24 mouse cellular contexts compared by ENCODE assay signal in the genomic region with DNA sequence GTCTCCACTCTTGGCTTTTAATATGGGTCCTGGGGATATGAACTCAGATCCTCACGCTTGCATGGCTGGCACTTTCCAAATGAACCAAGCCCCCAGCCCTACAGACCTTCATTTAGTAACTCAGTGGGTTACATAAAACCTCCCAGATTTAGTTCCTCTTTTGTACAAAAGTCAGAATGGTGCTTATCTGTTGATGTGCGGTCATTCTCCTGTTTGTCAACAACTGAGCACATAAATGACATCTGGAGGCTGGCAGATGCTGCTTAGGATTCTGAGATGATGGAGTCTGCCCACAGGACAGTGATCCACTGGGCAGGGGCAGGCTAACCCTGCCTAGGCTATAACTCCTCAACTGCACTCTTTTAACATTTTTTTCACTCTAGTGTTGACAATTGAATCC. TPM values are rescaled to one million over a fixed set of nuclear protein-coding genes. Genes with fewer than 3 reads are reported as not detected.
DNase-seq lines count a peak whose midpoint lies in the region; ATAC-seq lines count a peak whose summit lies in the region.
"Had no signal": no experiment of that assay in that cellular context is flagged by ENCODE, and none has a peak within 500 bp of the region (broad histone marks: within the 10 kb centered on the region; RNA-seq: fewer than 3 reads in every experiment).

No protein-coding gene starts in this region.

- peak; percentile 75 for DNase-seq in heart, adult 11 months
- DNase-seq in heart, postnatal 25 days (ENCODE audit: low spot score), result no peak
- DNase-seq in kidney, postnatal 10 days, result no peak
- DNase-seq: adrenal gland, postnatal 10 days; adrenal gland, postnatal 36 days; cerebellum, adult 18-20 months; cerebellum, adult 9-10 months; cerebellum, postnatal 14 days; embryo, embryonic 11 days; gastrocnemius, adult 2 months; gastrocnemius, postnatal 14 days; heart, adult 2 months; heart, postnatal 14 days had no signal

- ATAC-seq in common myeloid progenitor, adult 5-6 weeks (replicated peaks; ENCODE audit: low read depth, poor library complexity, severe bottlenecking), result peak; percentile 47; the same call in 1 of the 2 replicates
- peak; percentile 52 for ATAC-seq in megakaryocyte progenitor cell, adult 5-6 weeks (replicated peaks; ENCODE audit: poor library complexity)
- ATAC-seq in erythroid progenitor cell, adult 5-6 weeks (replicated peaks; ENCODE audit: low FRiP score, poor library complexity, severe bottlenecking), result no peak
- ATAC-seq: CD4-positive, CD25-positive, alpha-beta regulatory T cell, adult 4 months; forebrain, embryonic 13.5 days; forebrain, embryonic 16.5 days; intestine, postnatal 0 days; Patski had no signal

- intact Hi-C loops in heart, postnatal 25 days (cut with DNase I), result no loop called here

RNA-seq across cellular contexts. Expression of gene Olfr15, which starts 1.0 kb away (rescaled TPM):
- total RNA-seq in heart, postnatal 25 days (2021), result not detected
- total RNA-seq in common myeloid progenitor, adult 5-6 weeks (2017), result not detected in 2 replicates
- total RNA-seq in megakaryocyte progenitor cell, adult 5-6 weeks (2015), result not detected in 2 replicates
- not detected in 2 replicates for total RNA-seq in megakaryocyte progenitor cell, adult 5-6 weeks (2017)
- not detected in 2 replicates for total RNA-seq in erythroid progenitor cell, adult 5-6 weeks (2015; ENCODE audit: low replicate concordance)
- not detected in 2 replicates for total RNA-seq in erythroid progenitor cell, adult 5-6 weeks (2017; ENCODE audit: low replicate concordance)
- total RNA-seq: adrenal gland, adult 18-20 months; adrenal gland, postnatal 10 days; adrenal gland, postnatal 36 days; gastrocnemius, adult 2 months; gastrocnemius, postnatal 14 days; gastrocnemius, postnatal 4 days; heart, adult 2 months; heart, postnatal 14 days; hematopoietic stem cell, adult 5-6 weeks had no signal

RNA-seq across cellular contexts. Expression of gene Zfp174, which starts 17.3 kb away (rescaled TPM):
- 1 to 10 TPM; 1.3 to 1.6 TPM for total RNA-seq in heart, postnatal 25 days (2021)
- total RNA-seq in common myeloid progenitor, adult 5-6 weeks (2017), result 0.73 and 0.87 TPM in 2 replicates
- 0.32 and 0.49 TPM in 2 replicates for total RNA-seq in megakaryocyte progenitor cell, adult 5-6 weeks (2015)
- 0.51 and 0.92 TPM in 2 replicates for total RNA-seq in megakaryocyte progenitor cell, adult 5-6 weeks (2017)
- 0.72 TPM in 1 of 2 replicates, not detected in the other for total RNA-seq in erythroid progenitor cell, adult 5-6 weeks (2015; ENCODE audit: low replicate concordance)
- total RNA-seq in erythroid progenitor cell, adult 5-6 weeks (2017; ENCODE audit: low replicate concordance), result 0.38 TPM in 1 of 2 replicates, not detected in the other

RNA-seq across cellular contexts. Expression of gene Naa60, which starts 42.4 kb away (rescaled TPM):
- total RNA-seq in heart, postnatal 25 days (2021), result 10 to 100 TPM; 47.9 to 53.7 TPM
- total RNA-seq in common myeloid progenitor, adult 5-6 weeks (2017), result 30.0 and 39.6 TPM in 2 replicates
- total RNA-seq in megakaryocyte progenitor cell, adult 5-6 weeks (2015), result 92.6 and 98.1 TPM in 2 replicates
- total RNA-seq in megakaryocyte progenitor cell, adult 5-6 weeks (2017), result 26.2 and 38.9 TPM in 2 replicates
- 30.6 and 47.4 TPM in 2 replicates for total RNA-seq in erythroid progenitor cell, adult 5-6 weeks (2015; ENCODE audit: low replicate concordance)
- 17.6 and 25.1 TPM in 2 replicates for total RNA-seq in erythroid progenitor cell, adult 5-6 weeks (2017; ENCODE audit: low replicate concordance)

RNA-seq across cellular contexts. Expression of gene Zfp597, which starts 54.6 kb away (rescaled TPM):
- 10 to 100 TPM in 1 of 2 experiments, 1 to 10 TPM in 1; 9.6 to 13.5 TPM for total RNA-seq in heart, postnatal 25 days (2021)
- total RNA-seq in common myeloid progenitor, adult 5-6 weeks (2017), result 9.1 and 10.3 TPM in 2 replicates
- total RNA-seq in megakaryocyte progenitor cell, adult 5-6 weeks (2015), result 7.1 and 10.6 TPM in 2 replicates
- total RNA-seq in megakaryocyte progenitor cell, adult 5-6 weeks (2017), result 13.2 and 14.7 TPM in 2 replicates
- 4.6 and 9.4 TPM in 2 replicates for total RNA-seq in erythroid progenitor cell, adult 5-6 weeks (2015; ENCODE audit: low replicate concordance)
- 7.9 and 10.8 TPM in 2 replicates for total RNA-seq in erythroid progenitor cell, adult 5-6 weeks (2017; ENCODE audit: low replicate concordance)

RNA-seq across cellular contexts. Expression of gene Gm20695, which starts 54.7 kb away (rescaled TPM):
- not detected for total RNA-seq in heart, postnatal 25 days (2021)
- 0.41 TPM in 1 of 2 replicates, not detected in the other for total RNA-seq in common myeloid progenitor, adult 5-6 weeks (2017)
- not detected in 2 replicates for total RNA-seq in megakaryocyte progenitor cell, adult 5-6 weeks (2015)
- total RNA-seq in megakaryocyte progenitor cell, adult 5-6 weeks (2017), result 0.21 and 1.3 TPM in 2 replicates
- 4.3 TPM in 1 of 2 replicates, not detected in the other for total RNA-seq in erythroid progenitor cell, adult 5-6 weeks (2015; ENCODE audit: low replicate concordance)
- total RNA-seq in erythroid progenitor cell, adult 5-6 weeks (2017; ENCODE audit: low replicate concordance), result not detected in 2 replicates
- total RNA-seq: heart, postnatal 14 days; hematopoietic stem cell, adult 5-6 weeks had no signal
